39 mouse cellular contexts compared by ENCODE assay signal in the genomic region with DNA sequence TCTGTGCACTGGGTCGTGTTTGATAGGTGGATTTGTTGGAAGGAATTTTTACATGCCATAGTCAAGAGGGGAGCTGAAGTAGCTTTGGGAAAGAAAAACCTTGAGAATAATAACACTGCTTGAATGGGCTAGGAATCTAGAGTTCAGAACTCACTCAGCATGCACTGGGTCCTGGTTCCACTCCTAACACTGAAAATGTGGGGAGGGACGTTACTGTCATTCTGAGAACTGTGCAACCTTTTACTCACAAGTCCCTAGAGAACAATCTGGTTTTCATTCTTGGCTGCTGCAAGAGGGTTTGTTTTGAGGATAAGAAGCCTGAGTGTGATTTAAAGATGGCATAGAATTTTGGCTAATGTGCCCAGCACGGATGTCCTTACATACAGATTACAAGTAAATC. TPM values are rescaled to one million over a fixed set of nuclear protein-coding genes. Genes with fewer than 3 reads are reported as not detected.
"Had no signal": no experiment of that assay in that cellular context is flagged by ENCODE, and none has a peak within 500 bp of the region (broad histone marks: within the 10 kb centered on the region; RNA-seq: fewer than 3 reads in every experiment).

No protein-coding gene starts in this region.

- H3K36me3 ChIP-seq: limb, embryonic 10.5 days; limb, embryonic 12.5 days; limb, embryonic 13.5 days; limb, embryonic 15.5 days; liver, embryonic 12.5 days; liver, embryonic 13.5 days; liver, embryonic 15.5 days; lung, embryonic 15.5 days; midbrain, embryonic 10.5 days; midbrain, embryonic 12.5 days; midbrain, embryonic 13.5 days; midbrain, embryonic 15.5 days; neural tube, embryonic 12.5 days had no signal

- H3K4me1 ChIP-seq: limb, embryonic 10.5 days; limb, embryonic 15.5 days; liver, embryonic 12.5 days; liver, embryonic 13.5 days; liver, embryonic 15.5 days; megakaryocyte, embryonic 14.5 days; midbrain, embryonic 12.5 days; midbrain, embryonic 13.5 days; midbrain, embryonic 15.5 days; neural tube, embryonic 12.5 days had no signal

- H3K9ac ChIP-seq: limb, embryonic 12.5 days; limb, embryonic 13.5 days; limb, embryonic 15.5 days; liver, embryonic 12.5 days; liver, embryonic 13.5 days; liver, embryonic 14.5 days; liver, embryonic 15.5 days; liver, postnatal 0 days; lung, embryonic 14.5 days; lung, embryonic 15.5 days; midbrain, embryonic 12.5 days; midbrain, embryonic 13.5 days; midbrain, embryonic 15.5 days; neural tube, embryonic 12.5 days had no signal

- H3K4me3 ChIP-seq: limb, embryonic 10.5 days; limb, embryonic 12.5 days; limb, embryonic 13.5 days; limb, embryonic 15.5 days; liver, embryonic 12.5 days; liver, embryonic 13.5 days; liver, embryonic 15.5 days; lung, embryonic 15.5 days; megakaryocyte, embryonic 14.5 days; midbrain, embryonic 10.5 days; midbrain, embryonic 12.5 days; midbrain, embryonic 13.5 days; midbrain, embryonic 15.5 days; myocyte; neural tube, embryonic 12.5 days had no signal

- H3K27me3 ChIP-seq: limb, embryonic 12.5 days; limb, embryonic 13.5 days; limb, embryonic 15.5 days; liver, embryonic 12.5 days; liver, embryonic 13.5 days; liver, embryonic 15.5 days; lung, embryonic 15.5 days; midbrain, embryonic 12.5 days; midbrain, embryonic 13.5 days; midbrain, embryonic 15.5 days; neural tube, embryonic 12.5 days had no signal

- H3K4me2 ChIP-seq: limb, embryonic 12.5 days; limb, embryonic 13.5 days; limb, embryonic 15.5 days; liver, embryonic 11.5 days; liver, embryonic 12.5 days; liver, embryonic 13.5 days; liver, embryonic 15.5 days; lung, embryonic 14.5 days; lung, embryonic 15.5 days; midbrain, embryonic 11.5 days; midbrain, embryonic 12.5 days; midbrain, embryonic 13.5 days; midbrain, embryonic 15.5 days; neural tube, embryonic 12.5 days had no signal

- H3K9me3 ChIP-seq: limb, embryonic 10.5 days; limb, embryonic 12.5 days; limb, embryonic 13.5 days; limb, embryonic 15.5 days; liver, embryonic 12.5 days; liver, embryonic 13.5 days; liver, embryonic 15.5 days; lung, embryonic 15.5 days; megakaryocyte, embryonic 14.5 days; midbrain, embryonic 10.5 days; midbrain, embryonic 12.5 days; midbrain, embryonic 13.5 days; midbrain, embryonic 15.5 days; neural tube, embryonic 12.5 days had no signal

- H3K27ac ChIP-seq: limb, embryonic 10.5 days; limb, embryonic 12.5 days; limb, embryonic 13.5 days; limb, embryonic 15.5 days; liver, embryonic 12.5 days; liver, embryonic 13.5 days; liver, embryonic 14.5 days; liver, embryonic 15.5 days; lung, embryonic 15.5 days; macrophage; midbrain, embryonic 10.5 days; midbrain, embryonic 12.5 days; midbrain, embryonic 13.5 days; midbrain, embryonic 15.5 days; neural tube, embryonic 12.5 days had no signal

- DNase-seq: left cerebral cortex, postnatal 4 days; liver; liver, embryonic 13.5 days; liver, postnatal 0 days; lung, adult 18-20 months; lung, adult 2 months; lung, embryonic 14.5 days; lung, postnatal 10 days; lung, postnatal 14 days; lung, postnatal 36 days; lung, postnatal 4 days; midbrain, embryonic 14.5 days had no signal

RNA-seq across cellular contexts. Expression of a gene that starts 49.7 kb away (rescaled TPM):
- total RNA-seq: left cerebral cortex, postnatal 25 days; megakaryocyte-erythroid progenitor cell, adult 5-6 weeks; midbrain, postnatal 0 days; monocyte, adult 5-6 weeks had no signal
- polyA plus RNA-seq: limb, embryonic 10.5 days; limb, embryonic 11.5 days; limb, embryonic 13.5 days; liver, adult 2 months; liver, embryonic 11.5 days; liver, embryonic 12.5 days; liver, embryonic 13.5 days; liver, embryonic 14.5 days; liver, embryonic 16.5 days; liver, postnatal 0 days; lung, adult 2 months; lung, embryonic 14.5 days; macrophage; midbrain, embryonic 11.5 days; midbrain, embryonic 14.5 days; midbrain, embryonic 15.5 days; midbrain, embryonic 16.5 days; midbrain, postnatal 0 days; myocyte; neural tube, embryonic 11.5 days; neural tube, embryonic 12.5 days had no signal
